19 mouse cellular contexts compared by ENCODE assay signal in genomic region chr3:70594785-70595184, GRCm38 (mm10).
"Had no signal": no experiment of that assay in that cellular context is flagged by ENCODE, and none has a peak within 500 bp of the region (broad histone marks: within the 10 kb centered on the region; RNA-seq: fewer than 3 reads in every experiment).

No protein-coding gene starts in this region.

- H3K36me3 ChIP-seq: limb, embryonic 10.5 days; limb, embryonic 13.5 days; liver, embryonic 13.5 days; neural tube, embryonic 13.5 days; stomach, embryonic 15.5 days had no signal

- ATAC-seq: midbrain, embryonic 16.5 days had no signal

- H3K27me3 ChIP-seq: limb, embryonic 13.5 days; liver, embryonic 13.5 days; neural tube, embryonic 13.5 days; stomach, embryonic 15.5 days had no signal

- H3K4me3 ChIP-seq: limb, embryonic 10.5 days; limb, embryonic 13.5 days; liver, embryonic 13.5 days; myocyte; neural tube, embryonic 13.5 days; stomach, embryonic 15.5 days had no signal

- DNase-seq: kidney, postnatal 25 days; liver, embryonic 13.5 days; lung, adult 2 months; lung, postnatal 14 days; lung, postnatal 4 days; retina, postnatal 1 day; right cerebral cortex, postnatal 25 days; spleen, adult 18-20 months; thymus, adult 18-20 months; thymus, postnatal 14 days; thymus, postnatal 4 days had no signal

- H3K4me2 ChIP-seq: limb, embryonic 13.5 days; liver, embryonic 13.5 days; midbrain, embryonic 11.5 days; neural tube, embryonic 13.5 days; stomach, embryonic 15.5 days had no signal

- H3K9ac ChIP-seq: limb, embryonic 13.5 days; liver, embryonic 13.5 days; neural tube, embryonic 13.5 days; stomach, embryonic 15.5 days had no signal

- H3K4me1 ChIP-seq: limb, embryonic 10.5 days; limb, embryonic 13.5 days; liver, embryonic 13.5 days; neural tube, embryonic 13.5 days; stomach, embryonic 15.5 days had no signal

- H3K9me3 ChIP-seq: limb, embryonic 10.5 days; limb, embryonic 13.5 days; liver, embryonic 13.5 days; neural tube, embryonic 13.5 days; stomach, embryonic 15.5 days had no signal

- H3K27ac ChIP-seq: kidney, postnatal 0 days; limb, embryonic 10.5 days; limb, embryonic 13.5 days; liver, embryonic 13.5 days; neural tube, embryonic 13.5 days; stomach, embryonic 15.5 days had no signal
